Mouse (Mus musculus) left cerebral cortex, postnatal 25 days (tissue): ENCODE data around the gene Tspan18. TPM values are rescaled to one million over a fixed set of nuclear protein-coding genes. Genes with fewer than 3 reads are reported as not detected.
A peak's percentile ranks its signal among the peaks of the same experiment; 100 is the strongest.

Source experiments
- DNase-seq, 2 experiments: peaks; one replicate each; pipeline ENCODE4 v3.0.0; 2022; ENCODE audit warnings: low spot score in 2 of 2, mixed read lengths in 1 of 2
- intact Hi-C: fragments of 180-260 bp; cut with DNase I; formaldehyde crosslinking; loops from one replicate; pipeline ENCODE4 v1.15.1; 2025
- total RNA-seq, 2 experiments: library from RNA; stranded (reverse); gene quantifications; 2 replicates each; pipeline ENCODE4 v1.2.3; 2021

Gene Tspan18
- total RNA-seq, result 1 to 10 TPM; 1.9 to 2.2 TPM

DNA sequence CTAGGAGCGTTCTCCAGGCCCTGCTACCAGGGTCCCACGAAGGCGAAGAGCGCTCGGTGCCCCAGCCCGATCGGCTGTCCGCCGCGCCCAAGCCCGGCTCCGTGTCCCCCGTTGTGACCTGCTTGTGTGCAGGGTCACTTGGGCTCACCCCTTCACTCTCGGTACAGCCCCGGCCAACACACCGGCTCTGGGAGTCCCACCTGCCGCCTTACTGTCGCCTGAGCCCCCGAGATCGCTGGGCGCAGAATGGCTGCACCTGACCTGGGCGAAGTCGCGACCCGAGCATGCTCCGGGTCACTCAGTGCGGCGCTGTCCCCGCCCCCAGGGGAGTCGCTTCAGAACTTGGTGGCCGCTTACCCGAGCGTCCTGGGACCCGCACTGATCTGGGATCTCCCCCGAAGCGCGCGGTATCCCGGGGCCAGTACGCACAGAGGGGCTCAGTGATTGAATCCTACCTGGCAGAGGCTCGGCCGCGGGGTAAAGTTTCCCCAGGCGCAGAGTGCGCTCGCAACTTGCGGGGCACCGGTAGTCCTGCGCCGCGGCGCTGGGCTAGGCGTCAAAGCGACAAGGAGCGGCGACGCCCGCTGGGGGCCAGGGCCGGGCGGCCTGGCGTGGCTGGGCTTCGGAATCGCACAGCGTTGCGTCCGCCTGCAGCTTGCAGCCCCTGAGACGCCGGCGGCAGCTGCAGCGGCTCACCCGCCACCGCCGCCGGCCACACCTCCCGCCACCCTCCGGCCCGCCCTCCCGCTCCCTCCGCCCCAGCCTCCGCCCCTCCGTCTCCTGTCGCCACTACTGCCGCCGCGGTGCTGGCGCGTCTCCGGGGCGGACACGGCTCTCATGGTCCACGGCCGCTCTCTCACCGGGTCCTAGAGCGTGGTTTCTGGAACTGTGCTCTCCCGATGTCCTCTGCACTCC is at the start of gene Tspan18:
Tspan18 (minus strand) TSS at position 689 of the 915 bp plus-strand sequence.
- peak in 1 of 2 experiments; percentile 44 for DNase-seq
- intact Hi-C loops, result loop anchor here (1.0 to 5.0 kb wide), 3 partner anchors 83 to 117 kb away; no protein-coding TSS in a partner anchor

DNA sequence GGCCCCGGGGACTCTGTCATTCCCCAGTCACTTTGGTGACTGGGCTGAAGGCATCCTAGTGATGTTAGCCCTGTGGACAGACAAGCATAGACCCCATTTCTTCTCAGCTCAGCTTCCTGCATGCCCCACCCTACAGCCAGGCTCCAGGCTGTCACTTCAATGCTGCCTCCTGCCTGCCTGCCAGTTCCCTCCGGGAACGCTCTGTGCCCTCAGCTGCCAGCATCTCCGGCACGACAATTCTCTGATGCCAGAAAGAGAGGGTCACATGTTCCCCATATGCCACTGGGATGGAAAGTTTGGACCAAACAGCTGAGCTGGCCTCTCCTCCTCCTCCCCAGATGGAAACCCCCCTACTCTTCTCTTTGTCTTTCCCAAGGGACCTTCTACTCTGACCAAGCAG is 49.5 kb upstream of the Tspan18 start:
- peak in 1 of 2 experiments; percentile 17 for DNase-seq
- intact Hi-C loops, result no loop called here

DNA sequence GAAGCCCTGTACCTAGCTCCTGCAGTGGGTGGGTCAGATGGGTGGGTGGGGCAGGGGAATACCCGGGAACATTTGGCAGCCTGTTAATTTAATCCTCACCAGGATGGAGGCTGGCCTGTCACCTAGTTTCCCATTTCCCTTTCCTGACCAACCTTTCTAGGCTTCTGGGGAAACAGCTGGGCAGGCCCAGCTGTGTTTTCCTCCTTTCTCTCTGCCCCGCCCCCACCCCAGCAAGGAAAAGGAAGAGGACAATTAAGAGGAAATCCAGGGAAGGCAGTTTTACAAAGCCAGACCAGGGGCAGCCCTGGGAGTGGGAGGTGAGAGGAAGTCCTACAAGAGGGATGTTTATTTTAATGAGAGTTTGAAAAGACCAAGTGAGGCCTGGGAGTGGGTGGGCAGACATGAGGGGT is 46.4 kb upstream of the Tspan18 start:
- no peak for DNase-seq
- intact Hi-C loops, result no loop called here

DNA sequence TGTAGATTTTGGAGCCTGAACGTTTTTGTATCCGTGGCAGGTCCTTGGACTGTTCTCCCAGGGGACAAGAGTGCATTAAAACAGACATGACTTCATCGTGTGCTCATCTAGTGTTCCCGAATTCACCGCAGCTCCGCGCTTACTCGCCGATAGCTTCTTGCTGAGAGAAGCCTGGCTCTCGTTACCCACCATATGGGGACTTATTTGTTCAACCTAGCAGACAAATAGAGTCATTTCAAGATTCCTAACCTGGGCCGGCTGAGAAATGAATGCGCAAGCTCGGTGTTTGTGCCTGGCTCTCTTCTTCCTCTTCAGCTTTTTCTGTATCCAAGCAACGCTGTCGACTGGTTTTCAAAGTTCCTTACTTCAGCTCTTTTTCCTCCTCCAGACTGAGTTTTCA is 43.5 kb upstream of the Tspan18 start:
- DNase-seq, result peak; percentile 40 to 49
- intact Hi-C loops, result no loop called here

DNA sequence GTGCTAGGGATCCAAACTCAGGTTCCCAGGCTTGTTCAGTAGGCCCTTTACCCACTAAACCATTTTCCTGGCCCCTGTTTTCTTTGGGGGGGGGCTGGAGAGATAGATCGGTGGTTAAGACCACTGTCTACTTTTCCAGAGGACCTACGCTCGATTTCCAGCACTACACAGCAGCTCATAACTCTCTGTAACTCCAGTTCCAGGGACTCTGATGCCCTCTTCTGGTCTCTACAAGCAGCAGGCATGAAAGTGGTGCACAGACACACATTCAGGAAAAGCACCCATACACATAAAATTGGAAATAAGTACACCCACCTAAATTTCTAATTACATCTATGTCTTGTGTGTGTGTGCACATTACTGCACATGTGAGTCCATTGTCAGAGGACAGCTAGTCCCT is 42.9 kb upstream of the Tspan18 start:
- no peak for DNase-seq
- intact Hi-C loops, result no loop called here

DNA sequence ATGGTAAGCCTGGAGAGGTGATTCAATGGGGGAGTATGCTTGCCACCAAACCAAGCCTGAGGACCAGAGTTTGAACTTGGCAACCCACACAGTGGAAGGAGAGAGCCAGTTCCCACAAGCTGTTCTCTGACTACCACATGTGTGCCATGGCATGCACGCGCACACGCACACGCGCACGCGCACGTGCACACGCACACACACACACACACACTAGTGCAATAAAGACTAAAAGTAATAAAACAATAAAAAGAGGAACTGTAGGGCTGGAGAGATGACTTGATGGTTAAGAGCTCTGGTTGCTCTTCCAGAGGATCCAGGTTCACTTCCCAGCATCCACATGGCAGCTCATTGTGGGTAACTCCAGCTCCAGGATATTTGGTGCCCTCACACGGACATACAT is 38.6 kb upstream of the Tspan18 start:
- no peak for DNase-seq
- intact Hi-C loops, result no loop called here

DNA sequence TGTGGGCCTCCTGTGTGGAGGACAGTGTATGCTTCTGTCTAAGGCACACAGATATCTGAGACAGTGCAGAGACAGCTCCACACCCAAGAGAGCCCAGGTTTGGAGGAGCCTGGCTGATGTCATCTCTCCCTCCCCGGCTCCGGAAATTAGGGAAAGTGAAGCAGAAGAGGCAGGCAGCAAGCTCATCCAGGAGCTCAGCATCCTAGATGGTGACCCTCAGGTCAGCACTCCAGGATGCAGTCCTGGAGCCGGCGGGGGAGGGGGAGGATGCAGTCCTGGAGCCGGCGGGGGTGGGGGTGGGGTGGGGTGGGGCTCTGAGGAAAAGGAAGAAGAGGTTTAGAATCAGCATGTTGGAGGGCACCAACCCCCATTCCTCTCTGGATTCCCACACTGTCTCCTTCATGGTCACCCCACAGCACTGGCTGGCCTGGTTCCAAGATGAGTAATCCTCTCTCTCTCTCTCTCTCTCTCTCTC is 37.8 kb upstream of the Tspan18 start:
- peak in 1 of 2 experiments; percentile 6 for DNase-seq
- intact Hi-C loops, result no loop called here

DNA sequence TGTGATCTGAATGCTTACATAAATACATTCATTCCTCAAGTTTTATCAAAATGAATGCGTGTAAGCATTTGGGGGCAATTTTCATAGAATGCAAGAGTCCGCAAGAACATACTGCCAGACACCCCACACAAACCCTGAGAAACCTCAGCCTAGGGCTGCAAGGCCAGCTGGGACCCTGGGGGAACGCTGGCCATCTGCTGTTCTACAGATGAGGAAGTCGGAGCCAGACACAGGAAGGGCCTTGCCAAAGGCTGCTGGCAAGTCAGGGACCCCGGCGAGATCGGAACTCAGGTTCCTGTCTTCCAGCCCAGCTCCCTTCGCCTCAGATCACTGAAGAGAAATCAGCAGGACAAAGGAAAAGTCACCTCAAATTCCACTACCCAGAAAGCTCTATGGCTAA is 34.6 kb upstream of the Tspan18 start:
- intact Hi-C loops, result no loop called here
- DNase-seq, result peak in 1 of 2 experiments; percentile 26

DNA sequence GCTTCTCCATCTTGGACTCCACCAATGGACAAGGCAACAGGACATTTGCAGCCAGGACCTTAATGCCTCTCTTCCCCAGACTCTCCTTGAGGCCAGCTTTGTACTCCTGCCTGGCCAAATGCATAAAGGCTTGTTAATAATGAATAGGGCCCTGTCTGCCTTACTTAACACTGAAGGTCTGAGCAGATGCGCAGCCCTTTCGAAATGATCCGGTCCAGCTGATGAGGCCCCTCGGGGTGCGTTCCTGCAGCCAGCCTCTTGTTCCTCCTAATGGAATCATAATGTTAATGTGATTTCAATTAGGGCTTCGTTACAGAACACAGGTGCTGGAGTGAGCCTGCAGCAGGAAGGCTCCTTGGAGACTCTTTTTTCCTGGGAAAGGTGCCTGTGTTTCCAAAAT is 33.7 kb upstream of the Tspan18 start:
- intact Hi-C loops, result no loop called here

DNA sequence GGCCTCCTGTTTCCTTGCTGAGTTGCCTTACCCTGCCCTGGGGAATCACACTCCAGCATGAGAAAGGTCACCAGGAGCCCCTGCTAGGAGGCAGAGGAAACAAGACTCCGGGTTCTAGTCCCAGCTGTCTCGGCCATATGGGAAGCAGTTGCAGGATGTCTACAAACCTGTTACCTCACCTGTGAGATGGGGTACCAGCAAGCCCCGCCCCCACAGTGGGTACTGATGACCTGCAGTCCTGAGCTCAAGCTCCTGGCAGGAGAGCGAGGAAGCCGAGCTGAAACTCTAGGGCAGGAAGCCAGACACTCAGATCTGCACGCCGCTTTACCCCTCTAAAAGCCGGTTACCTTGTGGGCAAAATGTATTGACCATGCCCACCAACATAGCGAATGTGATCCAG is 31.1 kb upstream of the Tspan18 start:
- intact Hi-C loops, result no loop called here
- DNase-seq, result no peak

More for the DNA sequence above, 33.7 kb upstream of the Tspan18 start:
- DNase-seq, result no peak

DNA sequence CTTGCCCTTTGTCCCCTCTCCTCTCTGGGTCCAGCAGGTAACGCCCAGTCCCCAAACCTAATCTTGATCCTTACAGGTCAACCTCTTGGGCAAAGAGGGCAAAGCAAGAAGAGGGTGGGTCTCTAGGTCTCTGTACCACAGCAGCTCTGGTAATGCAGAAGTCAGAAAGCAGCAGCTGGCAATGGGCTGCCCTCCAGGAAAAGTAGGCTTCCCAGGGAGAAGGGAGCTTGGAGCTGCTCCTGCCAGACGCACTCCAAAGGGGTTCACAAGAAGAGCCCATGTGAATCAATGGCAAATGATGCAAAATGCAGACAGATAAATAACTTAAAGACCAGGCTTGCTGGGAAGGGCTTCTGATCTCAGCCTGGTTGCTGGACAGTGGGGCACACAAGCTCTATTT is 30.6 kb upstream of the Tspan18 start:
- intact Hi-C loops, result no loop called here
- DNase-seq, result no peak

DNA sequence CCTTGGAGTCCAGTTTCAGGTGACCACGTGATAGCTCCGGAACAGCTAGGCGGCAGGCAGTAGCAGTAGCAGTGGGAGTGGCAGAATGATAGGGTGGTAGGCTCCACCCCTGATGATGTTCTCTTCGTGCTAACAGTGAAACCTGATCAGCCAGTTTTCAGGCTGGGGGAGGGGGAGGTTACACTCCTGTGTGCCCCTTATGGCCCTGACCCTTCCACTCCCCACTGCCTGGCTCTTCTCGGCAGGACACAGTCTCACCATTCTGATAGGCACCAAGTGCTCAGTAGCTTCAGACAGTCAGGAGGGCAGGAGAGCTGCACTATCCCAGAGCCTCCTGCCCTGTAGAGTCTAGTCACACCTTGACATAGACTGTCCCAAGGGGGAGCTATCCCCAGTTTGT is 27.1 kb upstream of the Tspan18 start:
- intact Hi-C loops, result no loop called here
- no peak for DNase-seq

DNA sequence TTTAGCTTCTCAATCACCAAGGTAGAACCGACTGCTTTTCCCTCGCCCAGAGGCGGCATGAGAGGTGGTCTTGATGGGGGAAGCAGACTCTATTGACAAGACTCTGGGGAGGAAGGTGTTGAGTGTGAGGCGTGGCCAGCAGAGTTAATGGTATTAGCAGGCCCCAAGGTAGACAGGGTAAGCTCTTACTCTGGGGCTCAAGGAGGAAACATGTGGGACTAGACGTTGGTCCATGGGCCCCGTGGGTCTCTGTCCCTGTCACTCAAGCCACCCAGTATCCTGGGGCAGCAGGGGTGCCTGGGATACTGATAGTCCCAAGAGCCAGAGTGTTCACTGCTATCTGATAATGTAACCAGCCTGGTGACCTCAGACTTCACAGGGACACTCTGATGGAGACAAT is 26.0 kb upstream of the Tspan18 start:
- intact Hi-C loops, result no loop called here
- DNase-seq, result no peak

DNA sequence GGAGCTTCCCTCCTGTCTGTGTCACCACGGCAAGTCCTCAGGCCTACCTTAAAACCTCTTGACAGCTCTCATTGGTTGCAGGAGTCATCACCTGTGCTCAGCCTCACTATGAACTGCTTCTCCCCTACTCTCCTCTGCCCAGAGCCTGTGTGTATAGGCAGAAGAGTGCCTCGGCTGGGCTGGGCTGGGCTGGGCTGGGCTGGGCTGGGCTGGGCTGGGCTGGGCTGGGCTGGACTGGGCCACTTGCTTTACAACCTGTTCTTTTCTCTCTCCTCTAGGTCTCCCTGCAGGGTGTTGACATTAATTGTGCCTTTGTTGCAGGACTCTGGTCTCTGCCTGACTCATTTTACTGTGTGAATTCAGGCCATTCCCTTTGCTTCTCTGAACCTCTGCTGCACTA is 23.1 kb upstream of the Tspan18 start:
- no peak for DNase-seq
- intact Hi-C loops, result no loop called here

DNA sequence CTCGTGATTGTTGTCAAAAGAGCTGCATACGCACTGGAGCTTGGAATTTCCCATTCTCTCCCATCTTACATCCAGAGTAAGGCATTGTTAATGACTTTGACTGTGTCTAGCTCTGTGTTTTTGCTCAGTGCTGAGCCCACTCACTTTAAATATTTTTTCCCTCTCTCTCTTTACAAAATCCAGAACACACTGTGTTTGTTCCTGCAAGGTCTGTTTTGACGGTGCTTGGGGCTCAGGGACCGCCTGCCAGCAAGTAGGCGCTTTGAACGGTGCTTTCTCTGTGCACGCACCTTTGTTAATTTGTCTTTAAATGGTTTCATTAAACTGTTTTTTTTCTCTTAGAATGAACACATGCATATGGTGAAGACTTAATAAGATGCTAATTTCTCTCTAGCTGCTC is 21.5 kb upstream of the Tspan18 start:
- DNase-seq, result no peak
- intact Hi-C loops, result no loop called here

DNA sequence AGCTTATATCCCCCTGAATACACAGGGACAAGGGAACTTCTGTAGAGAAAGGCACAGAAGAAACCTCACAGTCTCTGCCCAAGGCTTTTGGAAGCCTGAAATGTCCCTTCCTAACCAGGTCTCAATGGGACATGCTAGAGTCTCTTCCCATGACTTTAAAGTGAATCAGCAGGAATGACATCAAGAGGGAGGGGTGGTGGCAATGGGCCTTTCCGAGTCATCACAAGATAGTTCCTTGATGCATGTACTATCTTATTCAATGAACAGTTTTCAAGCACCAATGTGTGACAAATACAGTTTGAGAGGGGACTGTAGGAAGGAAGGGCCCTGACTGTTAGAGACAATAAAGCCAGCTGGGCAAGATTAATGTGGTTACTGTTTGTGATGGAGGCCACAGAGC is 20.3 kb upstream of the Tspan18 start:
- intact Hi-C loops, result no loop called here
- no peak for DNase-seq

DNA sequence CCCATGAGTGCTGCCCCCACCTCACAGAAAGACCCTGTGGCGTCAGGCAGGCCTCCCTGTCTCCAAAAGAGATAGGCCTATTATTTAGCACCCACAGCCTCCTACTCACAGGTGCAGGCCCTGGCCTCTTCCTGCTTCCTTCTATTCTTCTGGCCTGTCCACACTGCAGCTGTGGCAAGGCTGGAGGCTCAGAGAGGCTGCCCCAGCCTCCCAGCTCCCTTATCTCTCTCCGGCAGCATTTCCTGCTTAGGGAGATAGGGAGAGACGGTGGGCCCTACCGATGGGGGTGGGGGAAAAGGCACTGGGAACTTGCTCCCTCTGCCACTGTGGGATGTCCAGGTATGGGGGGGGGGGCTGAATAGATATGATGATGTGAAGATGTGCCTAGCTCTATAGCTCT is 19.4 kb upstream of the Tspan18 start:
- intact Hi-C loops, result no loop called here
- no peak for DNase-seq

DNA sequence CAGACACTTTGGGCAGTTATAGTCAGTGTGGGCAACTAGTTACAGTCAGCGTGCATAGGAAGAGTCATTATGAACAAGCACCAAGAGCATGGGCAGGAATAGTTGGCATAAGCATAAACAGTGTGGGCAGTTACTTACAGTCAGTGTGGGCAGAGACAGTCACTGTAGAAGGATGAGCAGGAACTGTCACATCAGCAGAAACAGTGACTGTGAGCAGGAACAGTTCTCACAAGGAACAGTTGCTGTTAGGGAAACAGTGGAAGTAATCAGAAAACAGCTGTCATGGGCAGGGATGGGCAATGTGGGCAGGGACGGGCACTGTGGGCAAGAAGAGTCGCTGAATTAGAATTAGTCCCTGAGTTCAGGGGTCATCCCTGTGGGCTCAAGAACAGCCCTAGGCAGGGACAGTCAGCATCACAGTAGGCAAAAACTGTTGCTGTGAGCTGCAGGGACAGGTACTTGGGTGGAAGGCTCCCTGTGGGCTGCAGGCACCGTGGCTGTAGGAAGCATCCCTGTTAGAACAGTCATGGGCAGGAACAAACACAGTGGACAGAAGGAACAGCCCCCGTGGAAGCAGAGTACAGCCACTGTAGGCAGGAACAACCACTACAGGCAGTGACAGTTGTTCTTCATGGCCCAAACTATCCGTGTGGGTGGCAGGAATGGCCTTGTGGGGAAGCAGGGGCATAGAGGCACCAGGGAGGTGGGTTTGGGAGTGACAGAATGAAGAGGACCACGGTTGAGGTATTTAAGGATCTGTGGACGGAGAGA is 18.8 kb upstream of the Tspan18 start:
- intact Hi-C loops, result no loop called here

DNA sequence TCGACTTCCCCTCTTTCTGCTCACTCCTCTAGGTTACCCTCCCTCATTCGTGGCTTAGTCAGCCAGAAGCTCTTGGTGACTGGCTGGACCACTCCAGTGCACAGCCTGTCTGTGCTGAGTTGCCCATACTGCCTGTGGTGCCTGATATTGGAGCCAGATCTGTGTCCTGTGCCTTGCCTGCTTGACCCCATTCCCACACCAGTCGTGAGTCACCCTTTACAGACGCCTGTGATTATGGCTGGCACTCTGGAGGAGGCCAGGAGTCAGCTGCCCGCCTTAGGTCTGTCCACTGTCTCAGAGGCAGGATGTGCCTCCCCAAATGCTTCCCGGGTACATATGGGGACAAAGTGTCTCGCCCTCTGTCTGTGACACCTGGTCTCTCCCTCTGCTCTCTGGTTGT is 17.0 kb upstream of the Tspan18 start:
- intact Hi-C loops, result no loop called here
- no peak for DNase-seq

More for the DNA sequence above, 18.8 kb upstream of the Tspan18 start:
- DNase-seq, result peak in 1 of 2 experiments; percentile 22

DNA sequence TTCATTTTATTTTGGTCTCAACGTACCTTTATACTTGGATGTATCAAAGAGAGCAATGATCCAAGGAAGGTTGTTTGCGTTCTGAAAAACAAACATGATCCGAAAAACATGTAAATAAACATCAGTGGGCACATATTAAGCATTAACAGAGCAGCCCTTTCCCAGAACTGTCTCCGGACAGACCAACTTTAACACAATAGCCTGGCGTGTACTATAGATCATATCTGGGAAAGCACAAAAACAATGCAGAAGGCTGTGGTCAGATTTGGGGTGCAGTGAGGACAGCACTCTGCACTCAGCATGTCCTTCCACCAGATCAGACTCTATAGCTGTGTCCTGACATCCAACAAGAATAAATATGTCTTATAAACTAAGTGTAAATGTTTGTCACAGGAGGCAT is 12.7 kb upstream of the Tspan18 start:
- no peak for DNase-seq
- intact Hi-C loops, result no loop called here

DNA sequence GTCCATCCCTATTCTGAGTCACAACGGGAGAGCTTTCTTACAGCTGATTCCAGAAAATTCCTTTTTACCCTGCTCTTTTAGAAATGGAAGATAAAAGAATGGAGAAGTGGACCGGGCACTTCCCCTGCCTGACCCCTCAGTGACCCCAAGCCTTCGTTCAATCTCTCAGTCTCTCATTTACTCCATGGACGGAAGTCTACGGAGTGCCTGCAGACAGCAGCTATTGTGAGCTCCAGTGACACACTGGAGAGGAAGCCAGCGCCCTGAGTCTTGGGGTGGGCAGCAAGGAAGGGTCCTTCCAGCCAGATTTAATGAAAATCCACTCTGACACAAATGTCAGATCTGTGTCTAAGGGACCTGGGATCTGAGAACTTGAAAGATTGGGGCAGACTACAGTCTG is 12.3 kb upstream of the Tspan18 start:
- intact Hi-C loops, result no loop called here
- no peak for DNase-seq
